8 mouse cellular contexts compared by ENCODE assay signal in genomic region chr4:155652283-155653085, GRCm38 (mm10). TPM values are rescaled to one million over a fixed set of nuclear protein-coding genes. Genes with fewer than 3 reads are reported as not detected.
A peak's percentile ranks its signal among the peaks of the same experiment; 100 is the strongest.
DNase-seq lines count a peak whose midpoint lies in the region; ATAC-seq lines count a peak whose summit lies in the region.

No protein-coding gene starts in this region.

- 20% methylated on average over 36 of the region's 36 CpGs for WGBS in heart, embryonic 12.5 days
- WGBS in hindbrain, embryonic 11.5 days = 23% methylated on average over 35 of the region's 36 CpGs
- WGBS in midbrain, embryonic 12.5 days = 17% methylated on average over 36 of the region's 36 CpGs

- peak overlapping the region; percentile 78 for H3K9ac ChIP-seq in heart, embryonic 12.5 days
- peak overlapping the region; percentile 58 for H3K9ac ChIP-seq in hindbrain, embryonic 11.5 days (ENCODE audit: low read depth, low read length)
- H3K9ac ChIP-seq in midbrain, embryonic 12.5 days (replicated peaks) = peak overlapping the region; percentile 59

- H3K27ac ChIP-seq in heart, embryonic 12.5 days (ENCODE audit: poor library complexity, severe bottlenecking) = peak overlapping the region; percentile 78
- H3K27ac ChIP-seq in brown adipose tissue, adult 24 weeks (replicated peaks; ENCODE audit: low read depth, low read length) = no peak overlapping the region
- no peak overlapping the region for H3K27ac ChIP-seq in hindbrain, embryonic 11.5 days (ENCODE audit: low read depth, low read length)
- no peak overlapping the region for H3K27ac ChIP-seq in midbrain, embryonic 12.5 days (replicated peaks)

- no peak for DNase-seq in heart, adult 11 months
- peak; percentile 23 for DNase-seq in hindbrain, embryonic 11.5 days (ENCODE audit: low spot score)
- DNase-seq in urinary bladder, postnatal 10 days (ENCODE audit: low spot score) = no peak
- DNase-seq in frontal cortex, postnatal 14 days (ENCODE audit: low spot score in 2 of 2) = no peak

- peak overlapping the region; percentile 55 for H3K4me3 ChIP-seq in heart, embryonic 12.5 days
- peak overlapping the region; percentile 38 for H3K4me3 ChIP-seq in brown adipose tissue, adult 24 weeks (ENCODE audit: insufficient read depth, low read depth, low read length)
- H3K4me3 ChIP-seq in hindbrain, embryonic 11.5 days (ENCODE audit: low read depth, low read length) = peak overlapping the region; percentile 32
- peak overlapping the region; percentile 43 for H3K4me3 ChIP-seq in midbrain, embryonic 12.5 days

- H3K27me3 ChIP-seq in heart, embryonic 12.5 days (replicated peaks) = peaks cover 34% of the 10 kb centered on the region
- H3K27me3 ChIP-seq in hindbrain, embryonic 11.5 days (ENCODE audit: control insufficient read depth, insufficient read depth, low read length) = peaks cover 50% of the 10 kb centered on the region
- H3K27me3 ChIP-seq in midbrain, embryonic 12.5 days = peaks cover 69% of the 10 kb centered on the region

- no peak; the same call in 1 of the 2 replicates for ATAC-seq in heart, embryonic 12.5 days (ENCODE audit: insufficient number of reproducible peaks, low FRiP score)
- ATAC-seq in hindbrain, embryonic 11.5 days (ENCODE audit: low FRiP score) = no peak
- ATAC-seq in midbrain, embryonic 12.5 days (ENCODE audit: low FRiP score, low read depth) = peak; percentile 2; the same call in 1 of the 2 replicates
- ATAC-seq in erythroid progenitor cell, adult 5-6 weeks (replicated peaks; ENCODE audit: low FRiP score, poor library complexity, severe bottlenecking) = no peak

- H3K4me2 ChIP-seq in heart, embryonic 12.5 days = peak overlapping the region; percentile 83
- H3K4me2 ChIP-seq in hindbrain, embryonic 11.5 days (replicated peaks; ENCODE audit: low read depth, low read length) = peak overlapping the region; percentile 66
- H3K4me2 ChIP-seq in midbrain, embryonic 12.5 days (replicated peaks) = peak overlapping the region; percentile 60

- no peaks in the 10 kb centered on the region for H3K9me3 ChIP-seq in heart, embryonic 12.5 days (replicated peaks)
- no peaks in the 10 kb centered on the region for H3K9me3 ChIP-seq in hindbrain, embryonic 11.5 days (ENCODE audit: control insufficient read depth, low read length)
- no peaks in the 10 kb centered on the region for H3K9me3 ChIP-seq in midbrain, embryonic 12.5 days

- H3K36me3 ChIP-seq in heart, embryonic 12.5 days = peaks cover 56% of the 10 kb centered on the region
- H3K36me3 ChIP-seq in hindbrain, embryonic 11.5 days (ENCODE audit: control insufficient read depth, insufficient read depth, low read length) = peaks cover 5% of the 10 kb centered on the region
- peaks cover 45% of the 10 kb centered on the region for H3K36me3 ChIP-seq in midbrain, embryonic 12.5 days

- H3K4me1 ChIP-seq in heart, embryonic 12.5 days (replicated peaks) = peaks cover 52% of the 10 kb centered on the region
- H3K4me1 ChIP-seq in brown adipose tissue, adult 24 weeks (ENCODE audit: control insufficient read depth, insufficient read depth, insufficient read length, low read length) = no peaks in the 10 kb centered on the region; the same call in 1 of the 2 replicates
- H3K4me1 ChIP-seq in hindbrain, embryonic 11.5 days (replicated peaks; ENCODE audit: control insufficient read depth, insufficient read depth, low read length) = peaks cover 14% of the 10 kb centered on the region
- peaks cover 32% of the 10 kb centered on the region for H3K4me1 ChIP-seq in midbrain, embryonic 12.5 days

RNA-seq across cellular contexts. Expression of gene Mmp23, which starts 0.7 kb away (rescaled TPM):
- 72.0 and 75.7 TPM in 2 replicates for polyA plus RNA-seq in heart, embryonic 12.5 days (2016; fragmentation: Nextera tagmentation; extraction: Ambion mirVana)
- 3.3 and 5.5 TPM in 2 replicates for polyA plus RNA-seq in brown adipose tissue, adult 24 weeks (2012; ENCODE audit: insufficient read depth, insufficient read length, missing spikeins)
- 2.6 and 3.1 TPM in 2 replicates for polyA plus RNA-seq in hindbrain, embryonic 11.5 days (2014; fragmentation: Nextera tagmentation; extraction: Ambion mirVana)
- 4.4 and 5.7 TPM in 2 replicates for polyA plus RNA-seq in midbrain, embryonic 12.5 days (2016; fragmentation: Nextera tagmentation; extraction: Ambion mirVana)
- not detected in 2 replicates for total RNA-seq in erythroid progenitor cell, adult 5-6 weeks (2015; ENCODE audit: low replicate concordance)
- total RNA-seq in erythroid progenitor cell, adult 5-6 weeks (2017; ENCODE audit: low replicate concordance) = not detected in 2 replicates

RNA-seq across cellular contexts. Expression of gene Gm10563, which starts 7.3 kb away (rescaled TPM):
- polyA plus RNA-seq in heart, embryonic 12.5 days (2016; fragmentation: Nextera tagmentation; extraction: Ambion mirVana) = not detected in 2 replicates
- polyA plus RNA-seq in brown adipose tissue, adult 24 weeks (2012; ENCODE audit: insufficient read depth, insufficient read length, missing spikeins) = not detected in 2 replicates
- not detected in 2 replicates for polyA plus RNA-seq in hindbrain, embryonic 11.5 days (2014; fragmentation: Nextera tagmentation; extraction: Ambion mirVana)
- not detected in 2 replicates for polyA plus RNA-seq in midbrain, embryonic 12.5 days (2016; fragmentation: Nextera tagmentation; extraction: Ambion mirVana)
- total RNA-seq in erythroid progenitor cell, adult 5-6 weeks (2015; ENCODE audit: low replicate concordance) = not detected in 2 replicates
- not detected in 2 replicates for total RNA-seq in erythroid progenitor cell, adult 5-6 weeks (2017; ENCODE audit: low replicate concordance)

RNA-seq across cellular contexts. Expression of gene Mib2, which starts 16.5 kb away (rescaled TPM):
- polyA plus RNA-seq in heart, embryonic 12.5 days (2016; fragmentation: Nextera tagmentation; extraction: Ambion mirVana) = 21.7 and 22.4 TPM in 2 replicates
- polyA plus RNA-seq in brown adipose tissue, adult 24 weeks (2012; ENCODE audit: insufficient read depth, insufficient read length, missing spikeins) = 9.7 and 29.1 TPM in 2 replicates
- polyA plus RNA-seq in hindbrain, embryonic 11.5 days (2014; fragmentation: Nextera tagmentation; extraction: Ambion mirVana) = 9.9 and 12.5 TPM in 2 replicates
- 32.7 and 35.0 TPM in 2 replicates for polyA plus RNA-seq in midbrain, embryonic 12.5 days (2016; fragmentation: Nextera tagmentation; extraction: Ambion mirVana)
- 0.84 and 2.9 TPM in 2 replicates for total RNA-seq in erythroid progenitor cell, adult 5-6 weeks (2015; ENCODE audit: low replicate concordance)
- total RNA-seq in erythroid progenitor cell, adult 5-6 weeks (2017; ENCODE audit: low replicate concordance) = 3.2 and 6.6 TPM in 2 replicates

RNA-seq across cellular contexts. Expression of gene Cdk11b, which starts 27.8 kb away (rescaled TPM):
- polyA plus RNA-seq in heart, embryonic 12.5 days (2016; fragmentation: Nextera tagmentation; extraction: Ambion mirVana) = 51.8 and 52.3 TPM in 2 replicates
- polyA plus RNA-seq in brown adipose tissue, adult 24 weeks (2012; ENCODE audit: insufficient read depth, insufficient read length, missing spikeins) = 32.4 and 37.9 TPM in 2 replicates
- 74.1 and 77.6 TPM in 2 replicates for polyA plus RNA-seq in hindbrain, embryonic 11.5 days (2014; fragmentation: Nextera tagmentation; extraction: Ambion mirVana)
- polyA plus RNA-seq in midbrain, embryonic 12.5 days (2016; fragmentation: Nextera tagmentation; extraction: Ambion mirVana) = 84.0 and 84.9 TPM in 2 replicates
- total RNA-seq in erythroid progenitor cell, adult 5-6 weeks (2015; ENCODE audit: low replicate concordance) = 28.5 and 59.5 TPM in 2 replicates
- total RNA-seq in erythroid progenitor cell, adult 5-6 weeks (2017; ENCODE audit: low replicate concordance) = 53.6 and 56.3 TPM in 2 replicates

RNA-seq across cellular contexts. Expression of gene Fndc10, which starts 41.7 kb away (rescaled TPM):
- polyA plus RNA-seq in heart, embryonic 12.5 days (2016; fragmentation: Nextera tagmentation; extraction: Ambion mirVana) = 5.2 and 5.5 TPM in 2 replicates
- 2.4 and 3.5 TPM in 2 replicates for polyA plus RNA-seq in brown adipose tissue, adult 24 weeks (2012; ENCODE audit: insufficient read depth, insufficient read length, missing spikeins)
- polyA plus RNA-seq in hindbrain, embryonic 11.5 days (2014; fragmentation: Nextera tagmentation; extraction: Ambion mirVana) = 1.6 and 1.8 TPM in 2 replicates
- 5.7 and 7.0 TPM in 2 replicates for polyA plus RNA-seq in midbrain, embryonic 12.5 days (2016; fragmentation: Nextera tagmentation; extraction: Ambion mirVana)
- total RNA-seq in erythroid progenitor cell, adult 5-6 weeks (2015; ENCODE audit: low replicate concordance) = not detected in 2 replicates
- not detected in 2 replicates for total RNA-seq in erythroid progenitor cell, adult 5-6 weeks (2017; ENCODE audit: low replicate concordance)

Comparison
In these comparisons a context has a peak if more than half of its experiments do, and no peak if none do; other contexts are left out.
1. RNA of gene Mmp23, which starts 0.7 kb away (polyA plus RNA-seq): 72.0 to 75.7 TPM in heart, embryonic 12.5 days; 3.3 to 5.5 TPM in brown adipose tissue, adult 24 weeks, 4.4 to 5.7 TPM in midbrain, embryonic 12.5 days and 2.6 to 3.1 TPM in hindbrain, embryonic 11.5 days; every median in the first group is over 10 times any median in the second.
2. Peak in every context shown above with its lines, with median percentiles within 50 percentile points of each other: H3K4me2 ChIP-seq, H3K4me3 ChIP-seq and H3K9ac ChIP-seq.